Mouse (Mus musculus): ENCODE measurements around the gene Dnmt3l. TPM values are rescaled to one million over a fixed set of nuclear protein-coding genes. Genes with fewer than 3 reads are reported as not detected.

Dnmt3l gene
- 0.49 and 1.2 TPM in 2 replicates for polyA plus RNA-seq (2015; fragmentation: Nextera tagmentation; extraction: Ambion mirVana)

GRCm38 (mm10) chr10:78041647-78042046, at the start of gene Dnmt3l:
Dnmt3l (plus strand) TSS chr10:78041947.
- no peak within 1 kb of the TSS for H3K4me3 ChIP-seq (ENCODE audit: low read length)
- no peak within 1 kb of the TSS for H3K27ac ChIP-seq (ENCODE audit: low read length)
- H3K27me3 ChIP-seq (ENCODE audit: insufficient read depth, low read length), result no peaks in the 10 kb centered on the region
- WGBS, result 88% methylated on average over 5 of the region's 5 CpGs
- peaks cover 8% of the 10 kb centered on the region for H3K4me1 ChIP-seq (ENCODE audit: insufficient read depth, low read length)
- H3K36me3 ChIP-seq (ENCODE audit: insufficient read depth, low read length), result no peaks in the 10 kb centered on the region
- no peak within 1 kb of the TSS for H3K4me2 ChIP-seq (replicated peaks; ENCODE audit: low read depth, low read length)
- H3K9me3 ChIP-seq (ENCODE audit: low read length), result no peaks in the 10 kb centered on the region
- H3K9ac ChIP-seq (replicated peaks; ENCODE audit: low read length), result no peak within 1 kb of the TSS
- ATAC-seq (ENCODE audit: low FRiP score, low TSS enrichment), result no peak

DNA sequence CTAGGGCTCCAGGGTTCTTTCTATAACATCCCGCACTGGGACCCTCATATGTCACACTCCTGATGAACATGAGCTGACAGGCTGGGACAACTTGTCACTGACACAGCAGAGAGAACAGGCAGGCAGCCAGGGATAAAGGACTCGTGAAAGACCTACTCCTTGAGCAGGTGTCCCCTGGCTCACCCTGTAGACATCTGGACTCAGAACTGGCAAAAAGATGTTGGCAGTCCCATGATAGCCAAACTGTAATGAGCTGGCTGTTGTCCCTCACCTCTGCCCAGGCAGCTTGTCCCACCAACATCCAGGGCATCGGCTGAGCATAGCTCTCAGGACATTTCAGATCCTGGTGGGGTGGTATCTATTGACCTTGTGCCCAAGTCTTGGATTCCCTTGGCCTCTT, 46.1 kb upstream of the Dnmt3l start:
- Histone ChIP-seq H3K4me1 (ENCODE audit: insufficient read depth, low read length) (no peaks in the 10 kb centered on the region), H3K27ac (ENCODE audit: low read length) (no peak overlapping the region), H3K9ac (replicated peaks; ENCODE audit: low read length) (no peak overlapping the region), H3K4me3 (ENCODE audit: low read length) (no peak overlapping the region), H3K9me3 (ENCODE audit: low read length) (no peaks in the 10 kb centered on the region), H3K4me2 (replicated peaks; ENCODE audit: low read depth, low read length) (no peak overlapping the region), H3K27me3 (ENCODE audit: insufficient read depth, low read length) (no peaks in the 10 kb centered on the region), H3K36me3 (ENCODE audit: insufficient read depth, low read length) (peaks cover 84% of the 10 kb centered on the region)
- WGBS, result 92% methylated on average over 3 of the region's 3 CpGs
- no peak for ATAC-seq (ENCODE audit: low FRiP score, low TSS enrichment)

GRCm38 (mm10) chr10:78000200-78000599, 41.5 kb upstream of the Dnmt3l start:
- H3K4me3 ChIP-seq (ENCODE audit: low read length), result no peak overlapping the region
- H3K9ac ChIP-seq (replicated peaks; ENCODE audit: low read length), result no peak overlapping the region
- no peak overlapping the region for H3K4me2 ChIP-seq (replicated peaks; ENCODE audit: low read depth, low read length)
- H3K27me3 ChIP-seq (ENCODE audit: insufficient read depth, low read length), result no peaks in the 10 kb centered on the region
- ATAC-seq (ENCODE audit: low FRiP score, low TSS enrichment), result no peak
- H3K36me3 ChIP-seq (ENCODE audit: insufficient read depth, low read length), result peaks cover 74% of the 10 kb centered on the region
- 95% methylated on average over 5 of the region's 5 CpGs for WGBS
- H3K27ac ChIP-seq (ENCODE audit: low read length), result no peak overlapping the region
- H3K4me1 ChIP-seq (ENCODE audit: insufficient read depth, low read length), result no peaks in the 10 kb centered on the region
- no peaks in the 10 kb centered on the region for H3K9me3 ChIP-seq (ENCODE audit: low read length)

DNA sequence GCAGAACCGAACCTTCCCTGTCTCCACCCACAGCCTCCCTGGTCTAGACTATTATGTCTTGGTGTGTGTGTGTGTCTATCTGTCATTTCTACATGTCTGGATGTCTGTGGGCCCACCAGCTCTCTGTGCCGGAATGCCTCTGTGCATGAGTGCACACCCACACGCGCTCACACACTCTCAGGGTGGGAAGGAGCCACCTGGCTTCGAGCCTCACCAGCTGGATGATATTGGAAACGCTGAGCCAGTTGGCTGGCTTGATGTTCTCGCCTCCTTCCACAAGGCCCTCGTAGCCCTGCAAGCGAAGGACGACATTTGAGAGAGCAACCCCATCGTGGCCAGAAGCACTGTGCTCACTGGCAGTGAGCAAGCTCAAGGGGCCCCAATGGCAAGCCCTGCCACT, 40.0 kb upstream of the Dnmt3l start:
- H3K27me3 ChIP-seq (ENCODE audit: insufficient read depth, low read length), result no peaks in the 10 kb centered on the region
- H3K9ac ChIP-seq (replicated peaks; ENCODE audit: low read length), result no peak overlapping the region
- no peak overlapping the region for H3K27ac ChIP-seq (ENCODE audit: low read length)
- peaks cover 13% of the 10 kb centered on the region for H3K4me1 ChIP-seq (ENCODE audit: insufficient read depth, low read length)
- no peaks in the 10 kb centered on the region for H3K9me3 ChIP-seq (ENCODE audit: low read length)
- no peak for ATAC-seq (ENCODE audit: low FRiP score, low TSS enrichment)
- no peak overlapping the region for H3K4me2 ChIP-seq (replicated peaks; ENCODE audit: low read depth, low read length)
- WGBS, result 68% methylated on average over 11 of the region's 11 CpGs
- peaks cover 59% of the 10 kb centered on the region for H3K36me3 ChIP-seq (ENCODE audit: insufficient read depth, low read length)
- H3K4me3 ChIP-seq (ENCODE audit: low read length), result no peak overlapping the region

GRCm38 (mm10) chr10:78002316-78002715, 39.4 kb upstream of the Dnmt3l start:
- 84% methylated on average over 2 of the region's 2 CpGs for WGBS
- no peak overlapping the region for H3K9ac ChIP-seq (replicated peaks; ENCODE audit: low read length)
- H3K27me3 ChIP-seq (ENCODE audit: insufficient read depth, low read length), result no peaks in the 10 kb centered on the region
- H3K36me3 ChIP-seq (ENCODE audit: insufficient read depth, low read length), result peaks cover 56% of the 10 kb centered on the region
- no peak overlapping the region for H3K27ac ChIP-seq (ENCODE audit: low read length)
- H3K4me3 ChIP-seq (ENCODE audit: low read length), result no peak overlapping the region
- H3K4me1 ChIP-seq (ENCODE audit: insufficient read depth, low read length), result peaks cover 18% of the 10 kb centered on the region
- ATAC-seq (ENCODE audit: low FRiP score, low TSS enrichment), result no peak
- no peaks in the 10 kb centered on the region for H3K9me3 ChIP-seq (ENCODE audit: low read length)
- no peak overlapping the region for H3K4me2 ChIP-seq (replicated peaks; ENCODE audit: low read depth, low read length)

DNA sequence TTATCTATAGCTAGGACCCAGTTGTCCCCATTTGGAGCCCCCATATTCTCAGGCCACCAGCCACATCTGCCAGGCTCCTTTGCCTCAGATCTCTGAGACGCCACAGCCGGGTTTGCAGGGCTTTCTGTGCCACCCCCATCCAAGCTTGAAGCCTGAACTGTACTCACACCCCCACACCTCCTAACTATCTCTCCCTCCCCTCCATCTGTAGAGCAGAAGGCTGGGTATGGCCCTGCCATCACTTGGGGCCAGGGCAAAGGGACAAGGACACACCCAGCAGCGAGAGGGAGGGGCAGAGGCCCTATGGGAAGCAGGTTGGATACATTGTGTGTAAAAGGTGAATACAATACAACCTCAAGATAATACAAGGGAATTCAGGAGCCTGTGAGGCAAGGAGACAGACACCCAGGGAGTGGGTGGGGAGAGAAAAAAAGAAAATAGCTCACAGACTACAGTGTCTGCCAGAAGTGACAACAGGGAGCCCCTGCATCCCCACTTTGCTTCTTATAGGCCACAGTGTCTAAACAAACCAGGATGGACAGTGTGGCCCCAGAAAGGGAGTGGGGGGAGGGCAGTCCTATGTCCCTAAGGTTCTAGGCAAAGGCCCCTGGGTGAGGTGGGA, 37.2 kb upstream of the Dnmt3l start:
- H3K4me2 ChIP-seq (replicated peaks; ENCODE audit: low read depth, low read length), result no peak overlapping the region
- no peak for ATAC-seq (ENCODE audit: low FRiP score, low TSS enrichment)
- H3K9ac ChIP-seq (replicated peaks; ENCODE audit: low read length), result no peak overlapping the region
- H3K36me3 ChIP-seq (ENCODE audit: insufficient read depth, low read length), result peaks cover 35% of the 10 kb centered on the region
- H3K4me3 ChIP-seq (ENCODE audit: low read length), result no peak overlapping the region
- H3K9me3 ChIP-seq (ENCODE audit: low read length), result no peaks in the 10 kb centered on the region
- no peak overlapping the region for H3K27ac ChIP-seq (ENCODE audit: low read length)
- no peaks in the 10 kb centered on the region for H3K27me3 ChIP-seq (ENCODE audit: insufficient read depth, low read length)
- peaks cover 35% of the 10 kb centered on the region for H3K4me1 ChIP-seq (ENCODE audit: insufficient read depth, low read length)
- 92% methylated on average over 3 of the region's 3 CpGs for WGBS

GRCm38 (mm10) chr10:78005791-78006438, 35.8 kb upstream of the Dnmt3l start:
- Histone ChIP-seq H3K27ac (ENCODE audit: low read length) (no peak overlapping the region), H3K4me2 (replicated peaks; ENCODE audit: low read depth, low read length) (0 out of 2 replicates have a peak overlapping the region, but pooled peaks have one; percentile 10), H3K27me3 (ENCODE audit: insufficient read depth, low read length) (no peaks in the 10 kb centered on the region), H3K9me3 (ENCODE audit: low read length) (no peaks in the 10 kb centered on the region), H3K4me1 (ENCODE audit: insufficient read depth, low read length) (peaks cover 37% of the 10 kb centered on the region), H3K9ac (replicated peaks; ENCODE audit: low read length) (0 out of 2 replicates have a peak overlapping the region, but pooled peaks have one; percentile 8), H3K4me3 (ENCODE audit: low read length) (no peak overlapping the region), H3K36me3 (ENCODE audit: insufficient read depth, low read length) (peaks cover 22% of the 10 kb centered on the region)
- no peak for ATAC-seq (ENCODE audit: low FRiP score, low TSS enrichment)
- WGBS, result 67% methylated on average over 4 of the region's 4 CpGs

DNA sequence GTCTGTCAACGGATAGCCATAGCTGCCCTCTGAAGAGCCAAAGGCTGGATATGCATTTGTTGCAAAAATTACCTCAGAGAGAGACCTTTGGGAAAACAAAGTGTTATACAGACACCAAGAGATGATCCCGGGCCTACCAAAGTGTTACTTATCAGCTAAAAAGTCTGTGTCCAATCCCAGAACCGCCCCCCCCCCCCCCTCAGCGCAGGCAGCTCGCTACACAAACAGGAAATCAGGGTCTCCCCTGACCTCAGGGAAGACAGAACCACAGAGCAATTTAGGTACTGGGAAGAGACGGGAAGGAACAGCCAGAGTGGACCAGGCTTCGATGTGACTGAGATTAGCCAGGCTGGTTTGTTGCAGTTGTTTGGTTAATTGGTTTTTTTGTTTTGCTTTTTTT, 34.5 kb upstream of the Dnmt3l start:
- no peak for ATAC-seq (ENCODE audit: low FRiP score, low TSS enrichment)
- H3K9ac ChIP-seq (replicated peaks; ENCODE audit: low read length), result no peak overlapping the region; the same call in 1 of the 2 replicates
- H3K4me2 ChIP-seq (replicated peaks; ENCODE audit: low read depth, low read length), result peak overlapping the region; percentile 64; the same call in 1 of the 2 replicates
- H3K4me3 ChIP-seq (ENCODE audit: low read length), result no peak overlapping the region
- peaks cover 37% of the 10 kb centered on the region for H3K4me1 ChIP-seq (ENCODE audit: insufficient read depth, low read length)
- no peaks in the 10 kb centered on the region for H3K27me3 ChIP-seq (ENCODE audit: insufficient read depth, low read length)
- H3K9me3 ChIP-seq (ENCODE audit: low read length), result no peaks in the 10 kb centered on the region
- WGBS, result 18% methylated on average over 7 of the region's 7 CpGs
- no peak overlapping the region for H3K27ac ChIP-seq (ENCODE audit: low read length)
- peaks cover 10% of the 10 kb centered on the region; the same call in 1 of the 2 replicates for H3K36me3 ChIP-seq (ENCODE audit: insufficient read depth, low read length)

GRCm38 (mm10) chr10:78008169-78008568, 33.6 kb upstream of the Dnmt3l start:
- Histone ChIP-seq H3K9me3 (ENCODE audit: low read length) (no peaks in the 10 kb centered on the region), H3K27ac (ENCODE audit: low read length) (no peak overlapping the region), H3K4me1 (ENCODE audit: insufficient read depth, low read length) (peaks cover 37% of the 10 kb centered on the region), H3K36me3 (ENCODE audit: insufficient read depth, low read length) (peaks cover 4% of the 10 kb centered on the region; the same call in 1 of the 2 replicates), H3K27me3 (ENCODE audit: insufficient read depth, low read length) (no peaks in the 10 kb centered on the region), H3K9ac (replicated peaks; ENCODE audit: low read length) (peak overlapping the region; percentile 81), H3K4me2 (replicated peaks; ENCODE audit: low read depth, low read length) (peak overlapping the region; percentile 64), H3K4me3 (ENCODE audit: low read length) (peak overlapping the region; percentile 72)
- no peak for ATAC-seq (ENCODE audit: low FRiP score, low TSS enrichment)
- 66% methylated on average over 3 of the region's 3 CpGs for WGBS
